8 mouse cellular contexts compared by ENCODE assay signal in the genomic region with DNA sequence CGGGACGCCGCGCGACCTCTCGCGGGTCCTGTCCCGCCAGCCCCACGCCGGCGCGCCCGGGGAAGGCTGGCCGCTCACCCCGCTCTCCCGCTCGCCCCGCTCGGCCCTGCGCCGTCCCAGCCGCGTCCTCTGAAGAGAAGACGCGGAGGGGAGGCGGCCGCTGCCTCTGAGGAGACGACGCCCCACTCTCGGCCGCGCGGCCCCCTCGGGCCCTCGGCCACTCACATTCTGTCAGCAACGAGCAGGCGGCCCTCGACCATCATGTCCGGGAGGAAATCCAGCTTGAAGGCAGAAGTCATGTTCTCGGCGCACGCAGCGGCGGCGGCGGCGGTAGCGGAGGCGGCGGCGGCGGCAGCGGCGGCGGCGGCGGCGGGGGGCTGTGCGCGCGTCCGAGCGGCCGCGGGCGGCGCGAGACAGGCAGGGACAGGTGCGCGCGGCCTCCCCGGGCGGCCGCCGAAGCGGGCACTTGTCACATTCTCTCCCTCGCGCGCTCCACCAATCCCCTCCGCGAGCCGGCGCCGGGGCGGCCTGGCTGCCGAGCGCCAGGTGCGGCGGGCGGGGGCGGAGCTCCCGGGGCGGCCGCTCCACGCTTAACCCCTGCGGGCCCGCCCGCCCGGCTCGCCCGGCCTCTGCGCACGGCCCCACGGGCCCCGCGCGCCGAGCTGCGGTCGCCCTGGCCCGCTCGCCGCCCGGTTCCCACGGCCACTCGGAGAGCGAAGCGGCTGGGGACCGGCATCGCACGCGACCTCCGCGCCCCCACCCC.
DNase-seq lines count a peak whose midpoint lies in the region; ATAC-seq lines count a peak whose summit lies in the region.

No protein-coding gene starts in this region.

- H3K36me3 ChIP-seq in forebrain, embryonic 11.5 days (ENCODE audit: control insufficient read depth, insufficient read depth, low read length), result no peaks in the 10 kb centered on the region

- peak; percentile 78 for ATAC-seq in CD4-positive, CD25-positive, alpha-beta regulatory T cell, adult 4 months
- peak; percentile 84 for ATAC-seq in forebrain, embryonic 11.5 days (replicated peaks; ENCODE audit: low FRiP score)

- H3K4me2 ChIP-seq in forebrain, embryonic 11.5 days (ENCODE audit: low read depth, low read length, severe bottlenecking), result peak overlapping the region; percentile 76

- H3K4me3 ChIP-seq in forebrain, embryonic 11.5 days (ENCODE audit: low read depth, low read length), result peak overlapping the region; percentile 87

- WGBS in forebrain, embryonic 11.5 days, result under 1% methylated on average over 102 of the region's 124 CpGs

- H3K9ac ChIP-seq in forebrain, embryonic 11.5 days (ENCODE audit: low read length), result peak overlapping the region; percentile 96

- H3K27ac ChIP-seq in forebrain, embryonic 11.5 days (ENCODE audit: low read depth, low read length), result peak overlapping the region; percentile 79

- no peaks in the 10 kb centered on the region for H3K27me3 ChIP-seq in forebrain, embryonic 11.5 days (ENCODE audit: control insufficient read depth, insufficient read depth, low read length)

- intact Hi-C loops in heart, postnatal 25 days (cut with DNase I), result no loop called here

- no peaks in the 10 kb centered on the region for H3K9me3 ChIP-seq in forebrain, embryonic 11.5 days (ENCODE audit: control insufficient read depth, low read length)

- peaks cover 17% of the 10 kb centered on the region; the same call in 1 of the 2 replicates for H3K4me1 ChIP-seq in forebrain, embryonic 11.5 days (replicated peaks; ENCODE audit: control insufficient read depth, insufficient read depth, low read length)

- DNase-seq in brain, adult 2 months (ENCODE audit: low read depth, low spot score), result peak; percentile 87
- DNase-seq in forebrain, embryonic 11.5 days (ENCODE audit: low spot score), result peak; percentile 89
- DNase-seq in heart, postnatal 25 days (ENCODE audit: low spot score), result peak; percentile 31
- peak; percentile 59 for DNase-seq in layer of hippocampus, adult 9-11 months
- DNase-seq in lung, postnatal 25 days (ENCODE audit: low spot score), result peak; percentile 76
- DNase-seq in retina, postnatal 1 day, result peak; percentile 92
- peak; percentile 79 to 87 for DNase-seq in thymus, postnatal 36 days

Comparison
In these comparisons a context has a peak if more than half of its experiments do, and no peak if none do; other contexts are left out.
1. Peak in every context shown above with its lines: DNase-seq, ATAC-seq, H3K4me3 ChIP-seq and H3K27ac ChIP-seq.
2. DNase-seq: peak in every context shown above with its lines; median percentile 92 in retina, postnatal 1 day; 89 in forebrain, embryonic 11.5 days; 87 in brain, adult 2 months; 83 in thymus, postnatal 36 days; 76 in lung, postnatal 25 days; 59 in layer of hippocampus, adult 9-11 months; 31 in heart, postnatal 25 days.